Comparison of ENCODE assay signal across 8 mouse cellular contexts in the genomic region with DNA sequence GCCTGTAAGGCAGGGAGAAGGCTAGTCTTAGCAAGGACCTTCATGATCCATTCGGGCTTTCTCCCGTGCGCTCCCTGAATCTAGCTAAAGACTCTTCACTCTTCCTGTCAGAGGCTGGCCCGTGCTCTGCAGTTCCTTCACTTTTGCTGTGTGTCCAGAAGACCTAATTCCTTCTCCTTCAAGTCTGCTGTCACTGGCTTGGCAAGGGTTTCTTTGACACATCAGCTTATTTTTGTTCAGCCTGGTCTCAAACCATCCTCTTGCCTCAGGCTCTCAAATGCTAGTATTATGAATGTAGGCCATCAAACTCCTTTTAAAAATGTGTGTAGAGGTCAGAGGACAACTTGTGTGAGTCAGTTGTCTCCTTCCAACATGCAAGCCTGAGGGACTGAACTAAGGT. TPM values are rescaled to one million over a fixed set of nuclear protein-coding genes. Genes with fewer than 3 reads are reported as not detected.
A peak's percentile ranks its signal among the peaks of the same experiment; 100 is the strongest.
DNase-seq lines count a peak whose midpoint lies in the region; ATAC-seq and TF ChIP-seq lines count a peak whose summit lies in the region.
"Had no signal": no experiment of that assay in that cellular context is flagged by ENCODE, and none has a peak within 500 bp of the region (broad histone marks: within the 10 kb centered on the region; RNA-seq: fewer than 3 reads in every experiment).

No protein-coding gene starts in this region.

- no peaks in the 10 kb centered on the region for H3K9me3 ChIP-seq in kidney, embryonic 16.5 days (ENCODE audit: low read length)
- no peaks in the 10 kb centered on the region for H3K9me3 ChIP-seq in E14TG2a.4 (ENCODE audit: low read length)
- no peaks in the 10 kb centered on the region for H3K9me3 ChIP-seq in liver, embryonic 14.5 days (ENCODE audit: control insufficient read depth, low read length)
- H3K9me3 ChIP-seq: neural tube, embryonic 13.5 days had no signal

- no peaks in the 10 kb centered on the region for H3K27me3 ChIP-seq in kidney, embryonic 16.5 days (ENCODE audit: insufficient read depth, low read length)
- no peaks in the 10 kb centered on the region for H3K27me3 ChIP-seq in E14TG2a.4 (ENCODE audit: insufficient read depth, low read length)
- H3K27me3 ChIP-seq in liver, embryonic 14.5 days (ENCODE audit: control insufficient read depth, insufficient read depth, low read length): no peaks in the 10 kb centered on the region

- H3K4me2 ChIP-seq in kidney, embryonic 16.5 days (replicated peaks; ENCODE audit: low read depth, low read length): no peak overlapping the region
- H3K4me2 ChIP-seq in liver, embryonic 14.5 days (ENCODE audit: low read depth): peak overlapping the region; percentile 97
- H3K4me2 ChIP-seq: neural tube, embryonic 13.5 days had no signal

- TF ChIP-seq EP300 in liver, embryonic 14.5 days (IDR thresholded peaks at IDR 0.05; ENCODE audit: low read depth): no peak

- no peak overlapping the region for H3K4me3 ChIP-seq in kidney, embryonic 16.5 days (ENCODE audit: low read length)
- H3K4me3 ChIP-seq in E14TG2a.4 (replicated peaks; ENCODE audit: low read length): peak overlapping the region; percentile 33; the same call in 1 of the 2 replicates
- H3K4me3 ChIP-seq in bone marrow macrophage, adult 2 months (ENCODE audit: insufficient read depth, low read length): peak overlapping the region; percentile 18
- H3K4me3 ChIP-seq in liver, embryonic 14.5 days (ENCODE audit: insufficient read depth in 1 of 2, low read depth in 2 of 2, low read length in 2 of 2): no peak overlapping the region
- H3K4me3 ChIP-seq: neural tube, embryonic 13.5 days had no signal

- no peak for TF ChIP-seq POLR2A in bone marrow macrophage, adult 2 months (IDR thresholded peaks at IDR 0.05; ENCODE audit: borderline replicate concordance, low read depth, low read length)

- peak overlapping the region; percentile 100; the same call in 1 of the 2 replicates for H3K27ac ChIP-seq in kidney, embryonic 16.5 days (ENCODE audit: low read length)
- H3K27ac ChIP-seq in bone marrow macrophage, adult 2 months (ENCODE audit: insufficient read depth, low read depth, low read length): peak overlapping the region; percentile 99
- peak overlapping the region; percentile 75 for H3K27ac ChIP-seq in liver, embryonic 14.5 days

- H3K9ac ChIP-seq in kidney, embryonic 16.5 days (replicated peaks; ENCODE audit: low read length): no peak overlapping the region
- no peak overlapping the region for H3K9ac ChIP-seq in liver, embryonic 14.5 days (replicated peaks)
- H3K9ac ChIP-seq: neural tube, embryonic 13.5 days had no signal

- ATAC-seq in kidney, embryonic 16.5 days (ENCODE audit: low FRiP score, low TSS enrichment): no peak
- no peak for ATAC-seq in liver, embryonic 14.5 days (ENCODE audit: insufficient read depth)

- DNase-seq in kidney, postnatal 14 days: no peak
- DNase-seq in liver, embryonic 14.5 days (ENCODE audit: low read depth in 3 of 3, low spot score in 3 of 3): no peak
- DNase-seq in right cerebral cortex, adult 18-20 months: no peak
- no peak for DNase-seq in testis, postnatal 10 days (ENCODE audit: low spot score)

- peaks cover 13% of the 10 kb centered on the region; the same call in 1 of the 2 replicates for H3K36me3 ChIP-seq in kidney, embryonic 16.5 days (ENCODE audit: insufficient read depth, low read length)
- H3K36me3 ChIP-seq in E14TG2a.4 (ENCODE audit: insufficient read depth, low read length): peaks cover 46% of the 10 kb centered on the region
- H3K36me3 ChIP-seq in liver, embryonic 14.5 days (replicated peaks; ENCODE audit: control insufficient read depth, insufficient read depth, low read depth): no peaks in the 10 kb centered on the region

- 80% methylated on average over 4 of the region's 4 CpGs for WGBS in kidney, embryonic 16.5 days
- WGBS in liver, embryonic 14.5 days (ENCODE audit: insufficient replicate concordance): 35% methylated on average over 4 of the region's 4 CpGs

- H3K4me1 ChIP-seq in kidney, embryonic 16.5 days (ENCODE audit: insufficient read depth, low read length): peaks cover 44% of the 10 kb centered on the region
- H3K4me1 ChIP-seq in E14TG2a.4 (replicated peaks; ENCODE audit: low read depth, low read length): peaks cover 81% of the 10 kb centered on the region
- peaks cover 41% of the 10 kb centered on the region for H3K4me1 ChIP-seq in bone marrow macrophage, adult 2 months (ENCODE audit: control insufficient read depth, insufficient read depth, low read length)
- peaks cover 48 to 51% of the 10 kb centered on the region in 2 experiments for H3K4me1 ChIP-seq in liver, embryonic 14.5 days (replicated peaks; ENCODE audit: control insufficient read depth in 2 of 2, insufficient read depth in 2 of 2, low read length in 1 of 2)

- TF ChIP-seq CTCF in E14TG2a.4 (conservative IDR thresholded peaks at IDR 0.05; ENCODE audit: low read length): no peak
- no peak for TF ChIP-seq CTCF in bone marrow macrophage, adult 2 months (IDR thresholded peaks at IDR 0.05; ENCODE audit: low read depth, low read length)
- TF ChIP-seq CTCF in liver, embryonic 14.5 days (IDR thresholded peaks at IDR 0.05; ENCODE audit: low read depth): no peak

RNA-seq across cellular contexts. Expression of gene Zfp36, which starts 3.6 kb away (rescaled TPM):
- polyA plus RNA-seq in kidney, embryonic 16.5 days (2015; fragmentation: Nextera tagmentation; extraction: Ambion mirVana): 16.1 and 18.4 TPM in 2 replicates
- 110 and 119 TPM in 2 replicates for polyA plus RNA-seq in bone marrow macrophage, adult 2 months (2012; ENCODE audit: insufficient read depth, insufficient read length, missing spikeins)
- polyA plus RNA-seq in liver, embryonic 14.5 days (2012; rRNA removed): 3.9 and 5.1 TPM in 2 replicates
- 4.6 and 5.0 TPM in 2 replicates for polyA plus RNA-seq in liver, embryonic 14.5 days (2014; fragmentation: Nextera tagmentation; extraction: Ambion mirVana)

RNA-seq across cellular contexts. Expression of gene Med29, which starts 8.9 kb away (rescaled TPM):
- polyA plus RNA-seq in kidney, embryonic 16.5 days (2015; fragmentation: Nextera tagmentation; extraction: Ambion mirVana): 52.9 and 55.9 TPM in 2 replicates
- 12.5 and 13.9 TPM in 2 replicates for polyA plus RNA-seq in bone marrow macrophage, adult 2 months (2012; ENCODE audit: insufficient read depth, insufficient read length, missing spikeins)
- 21.0 and 22.2 TPM in 2 replicates for polyA plus RNA-seq in liver, embryonic 14.5 days (2012; rRNA removed)
- polyA plus RNA-seq in liver, embryonic 14.5 days (2014; fragmentation: Nextera tagmentation; extraction: Ambion mirVana): 25.7 and 27.2 TPM in 2 replicates

RNA-seq across cellular contexts. Expression of gene Paf1, which starts 9.1 kb away (rescaled TPM):
- polyA plus RNA-seq in kidney, embryonic 16.5 days (2015; fragmentation: Nextera tagmentation; extraction: Ambion mirVana): 97.4 and 108 TPM in 2 replicates
- polyA plus RNA-seq in bone marrow macrophage, adult 2 months (2012; ENCODE audit: insufficient read depth, insufficient read length, missing spikeins): 102 and 123 TPM in 2 replicates
- polyA plus RNA-seq in liver, embryonic 14.5 days (2012; rRNA removed): 25.2 and 40.4 TPM in 2 replicates
- 15.0 and 18.3 TPM in 2 replicates for polyA plus RNA-seq in liver, embryonic 14.5 days (2014; fragmentation: Nextera tagmentation; extraction: Ambion mirVana)

RNA-seq across cellular contexts. Expression of gene Plekhg2, which starts 11.2 kb away (rescaled TPM):
- 69.1 and 83.3 TPM in 2 replicates for polyA plus RNA-seq in kidney, embryonic 16.5 days (2015; fragmentation: Nextera tagmentation; extraction: Ambion mirVana)
- 11.4 and 14.6 TPM in 2 replicates for polyA plus RNA-seq in bone marrow macrophage, adult 2 months (2012; ENCODE audit: insufficient read depth, insufficient read length, missing spikeins)
- polyA plus RNA-seq in liver, embryonic 14.5 days (2012; rRNA removed): 3.2 and 3.3 TPM in 2 replicates
- 2.7 and 3.4 TPM in 2 replicates for polyA plus RNA-seq in liver, embryonic 14.5 days (2014; fragmentation: Nextera tagmentation; extraction: Ambion mirVana)

RNA-seq across cellular contexts. Expression of gene Rps16, which starts 33.2 kb away (rescaled TPM):
- 840 and 918 TPM in 2 replicates for polyA plus RNA-seq in kidney, embryonic 16.5 days (2015; fragmentation: Nextera tagmentation; extraction: Ambion mirVana)
- 801 and 823 TPM in 2 replicates for polyA plus RNA-seq in bone marrow macrophage, adult 2 months (2012; ENCODE audit: insufficient read depth, insufficient read length, missing spikeins)
- polyA plus RNA-seq in liver, embryonic 14.5 days (2012; rRNA removed): 512 and 1,209 TPM in 2 replicates
- polyA plus RNA-seq in liver, embryonic 14.5 days (2014; fragmentation: Nextera tagmentation; extraction: Ambion mirVana): 874 and 900 TPM in 2 replicates

Comparison
In these comparisons a context has a peak if more than half of its experiments do, and no peak if none do; other contexts are left out.
1. H3K4me3 ChIP-seq: peak in E14TG2a.4 (single experiment) and bone marrow macrophage, adult 2 months (single experiment); none in kidney, embryonic 16.5 days (single experiment) and liver, embryonic 14.5 days (0 of 2).
2. Peak in every context shown above with its lines, with median percentiles within 50 percentile points of each other: H3K27ac ChIP-seq.